Mouse (Mus musculus) cerebellum, adult 2 months (tissue): Measurements from ENCODE around the gene S1pr5.

Experiments
- CTCF ChIP-seq: fragments of 200-500 bp; IDR thresholded peaks from 2 replicates; pipeline ENCODE4 v1.5.1; 2011; ENCODE audit warnings: low read depth, mild to moderate bottlenecking, control low read depth, low read length, moderate library complexity, borderline replicate concordance; ENCODE audit not compliant: insufficient read depth
- POLR2A ChIP-seq: fragments of 200-500 bp; IDR thresholded peaks from 2 replicates; pipeline ENCODE4 v1.6.1; 2011; ENCODE audit warnings: low read length, control low read depth, borderline replicate concordance; ENCODE audit not compliant: insufficient read depth

GRCm38 (mm10) chr9:21287571-21288402 is 39.5 kb upstream of the S1pr5 start, which contains the start of gene Kri1:
- no peak for TF ChIP-seq CTCF
- peak; percentile 96 for TF ChIP-seq POLR2A
